Mouse (Mus musculus): ENCODE results near the gene Dbndd2.
A peak's percentile ranks its signal among the peaks of the same experiment; 100 is the strongest.

Dbndd2 gene

DNA sequence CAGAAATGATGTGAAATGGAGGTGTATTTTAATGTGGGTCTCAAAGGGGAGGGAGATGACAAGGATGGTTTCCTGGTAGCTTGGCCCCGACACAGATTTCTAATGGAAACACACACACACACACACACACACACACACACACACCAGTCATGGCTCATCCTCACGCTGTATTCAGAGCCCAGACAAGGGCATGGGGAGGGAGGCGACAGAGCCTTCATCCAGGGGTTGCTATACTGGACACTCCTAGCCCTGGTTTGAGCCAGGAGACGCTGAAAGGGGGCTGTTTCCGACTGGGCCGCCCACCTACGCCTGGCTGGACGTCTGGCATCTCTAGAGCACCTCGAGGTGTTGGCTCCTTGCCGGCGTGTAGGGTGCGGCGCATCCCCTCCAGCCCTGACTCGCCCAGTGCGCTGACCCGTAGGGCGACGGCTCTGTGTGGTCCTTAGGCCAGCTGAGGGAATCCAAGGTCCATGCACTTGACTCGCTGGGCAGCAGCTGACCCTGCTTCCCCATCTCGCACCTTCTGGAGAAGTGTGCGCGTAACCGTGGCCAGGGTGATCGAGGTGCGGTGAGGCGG is at the start of gene Dbndd2:
Gene Dbndd2, plus strand, starts transcription at position 426 of the 577 bp plus-strand sequence.
- DNase-seq (ENCODE audit: inconsistent age in 2 of 2, low spot score in 1 of 2): peak; percentile 34 to 72

DNA sequence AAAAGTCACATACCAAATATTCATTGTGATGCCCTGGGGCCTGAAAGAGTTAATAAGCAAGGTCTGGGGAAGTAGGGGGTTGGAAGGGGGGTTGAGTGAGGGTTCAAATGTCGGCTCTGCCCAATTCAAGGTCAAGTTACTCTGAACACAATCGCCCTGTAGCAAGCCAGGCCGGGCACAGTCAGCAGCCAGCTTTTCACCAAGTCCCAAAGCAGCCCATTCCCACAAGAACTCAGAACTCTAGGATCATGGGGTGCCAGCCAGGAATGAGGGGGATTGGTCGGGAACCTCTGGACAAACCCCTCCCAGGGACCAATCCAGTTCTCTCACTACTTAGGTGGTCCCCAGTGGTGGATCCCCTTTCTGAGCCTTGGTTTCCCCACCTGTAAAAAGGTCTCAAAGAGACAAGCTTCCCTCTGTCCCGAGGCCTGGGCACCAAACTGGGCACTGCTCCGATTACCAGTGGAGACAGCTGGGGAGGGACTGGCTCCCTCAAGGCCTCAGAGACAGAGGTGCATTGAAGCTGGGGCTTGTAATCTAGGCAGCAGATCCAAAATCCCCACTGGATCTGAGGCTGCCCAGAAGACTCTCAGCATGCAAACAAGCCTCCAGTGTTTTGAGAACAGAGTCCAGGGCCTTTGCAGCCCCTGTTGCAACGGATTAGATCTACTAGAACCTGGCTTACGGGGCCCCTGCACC is 49.5 kb upstream of the Dbndd2 start:
- DNase-seq (ENCODE audit: inconsistent age in 2 of 2, low spot score in 1 of 2): peak in 1 of 2 experiments; percentile 75

DNA sequence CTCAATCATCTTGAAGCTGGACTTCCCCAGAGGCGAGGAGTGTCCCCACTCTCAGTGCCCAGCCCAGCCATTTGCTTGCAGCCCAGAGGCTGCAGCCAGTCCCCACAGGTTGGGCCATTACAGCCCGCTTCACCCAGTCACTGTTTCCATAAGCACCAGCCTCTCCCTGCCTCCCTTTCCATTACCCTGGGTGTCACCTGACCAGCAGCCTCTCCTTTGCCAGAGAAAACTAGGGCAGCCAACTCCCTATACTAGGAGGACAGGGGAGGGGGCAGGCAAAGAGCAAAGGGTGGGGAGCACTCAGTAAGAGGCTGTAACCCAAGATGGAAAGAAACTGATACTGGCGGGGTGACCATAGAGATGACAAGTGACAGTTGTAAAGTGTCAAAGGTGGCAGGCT is 48.9 kb upstream of the Dbndd2 start:
- peak in 1 of 2 experiments; percentile 72 for DNase-seq (ENCODE audit: inconsistent age in 2 of 2, low spot score in 1 of 2)

DNA sequence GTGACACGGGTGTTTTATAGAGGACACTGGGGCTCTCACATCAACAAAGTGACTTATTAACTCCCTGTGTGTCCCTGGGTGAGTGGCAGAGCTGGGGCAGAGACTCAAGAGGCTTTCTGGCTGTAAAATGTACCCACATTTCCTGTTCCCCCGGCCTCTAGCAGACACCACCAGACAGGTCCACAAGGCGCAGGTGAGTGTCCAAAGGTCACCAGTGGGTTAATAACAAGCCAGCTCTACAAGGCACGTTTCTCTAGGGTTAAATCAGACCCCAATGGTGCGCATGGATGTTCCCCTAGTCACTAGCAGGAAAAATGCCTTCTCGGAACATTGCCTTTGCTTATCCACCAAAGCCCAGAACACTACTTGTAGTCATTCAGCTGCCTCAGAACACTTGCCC is 48.2 kb upstream of the Dbndd2 start:
- peak in 1 of 2 experiments; percentile 30 for DNase-seq (ENCODE audit: inconsistent age in 2 of 2, low spot score in 1 of 2)

DNA sequence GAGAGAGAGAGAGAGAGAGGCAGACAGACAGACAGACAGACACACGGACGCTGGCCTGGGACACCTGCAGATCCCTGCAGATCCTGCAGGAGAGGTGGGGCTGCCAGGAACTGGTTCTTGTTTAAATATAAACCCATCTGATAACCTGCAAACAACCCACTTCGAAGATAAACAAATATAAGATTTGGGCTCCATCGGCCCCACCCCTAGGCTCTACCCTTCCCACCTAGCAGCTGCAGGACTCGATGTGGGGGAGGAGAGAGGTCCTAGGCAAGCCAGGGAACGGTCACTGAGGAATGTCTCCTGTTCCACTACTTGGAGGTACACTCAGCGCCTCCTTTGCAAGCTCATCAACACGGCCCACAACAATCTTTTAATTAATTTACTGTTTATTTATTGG is 47.6 kb upstream of the Dbndd2 start:
- DNase-seq (ENCODE audit: inconsistent age in 2 of 2, low spot score in 1 of 2): no peak

DNA sequence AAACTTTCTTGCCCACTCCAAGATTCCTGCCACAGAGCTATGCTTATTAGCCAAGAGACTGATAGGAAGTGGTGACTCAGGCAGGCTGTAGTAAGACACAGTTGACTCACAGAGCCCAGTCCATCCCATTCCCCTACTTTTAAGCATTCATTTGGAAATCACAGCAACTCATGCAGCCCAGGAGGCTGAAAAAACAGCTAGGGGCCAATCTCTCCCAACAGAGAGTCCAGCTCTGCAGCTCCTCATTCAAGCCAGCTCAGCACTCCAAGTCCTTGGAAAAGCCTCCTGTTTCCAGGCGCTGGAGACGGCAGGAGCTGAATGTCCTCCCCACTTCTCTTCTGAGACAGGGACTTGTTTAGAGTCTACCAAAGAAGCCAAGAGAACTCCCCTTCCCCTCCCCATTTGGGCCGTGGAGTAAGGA is 46.9 kb upstream of the Dbndd2 start:
- DNase-seq (ENCODE audit: inconsistent age in 2 of 2, low spot score in 1 of 2): peak; percentile 52 to 79

DNA sequence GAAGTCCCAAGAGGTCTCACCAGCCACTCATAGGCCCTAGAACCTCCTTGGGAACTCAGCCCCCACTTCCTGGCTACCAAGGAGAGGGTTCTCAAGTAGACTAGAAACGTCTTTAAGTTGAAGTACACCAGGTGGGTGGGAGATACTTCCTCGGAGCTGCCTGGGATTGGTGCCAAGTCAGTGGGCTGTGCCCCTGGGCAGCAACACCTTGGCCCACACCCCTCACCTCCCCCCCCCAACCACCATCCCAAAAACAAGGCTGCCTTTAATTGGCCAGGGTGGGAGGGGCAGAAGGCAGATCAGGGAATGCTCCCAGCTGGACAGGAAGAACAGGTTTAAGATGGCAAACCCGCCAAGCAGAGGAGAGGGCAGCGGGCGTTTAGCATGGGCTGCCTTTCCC is 45.6 kb upstream of the Dbndd2 start:
- no peak for DNase-seq (ENCODE audit: inconsistent age in 2 of 2, low spot score in 1 of 2)

DNA sequence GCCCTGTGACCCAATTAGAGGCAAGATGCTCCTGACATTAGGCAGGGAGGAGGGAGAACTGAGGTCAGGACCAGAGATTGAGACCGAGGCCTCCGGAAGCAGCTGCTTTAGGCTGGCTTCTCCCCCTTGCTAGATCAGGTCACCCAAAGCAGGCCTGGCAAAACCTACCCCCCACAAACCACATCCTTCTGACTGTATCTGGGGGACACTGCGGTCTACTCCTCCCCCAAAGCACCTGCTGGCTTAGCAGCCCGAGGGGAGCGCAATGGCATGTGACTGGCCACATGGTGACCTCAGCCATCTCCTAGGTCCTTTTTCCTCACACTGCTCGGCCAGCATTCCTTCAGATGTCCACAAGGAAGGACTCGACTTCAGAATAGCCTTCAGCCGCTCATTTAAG is 44.8 kb upstream of the Dbndd2 start:
- no peak for DNase-seq (ENCODE audit: inconsistent age in 2 of 2, low spot score in 1 of 2)

DNA sequence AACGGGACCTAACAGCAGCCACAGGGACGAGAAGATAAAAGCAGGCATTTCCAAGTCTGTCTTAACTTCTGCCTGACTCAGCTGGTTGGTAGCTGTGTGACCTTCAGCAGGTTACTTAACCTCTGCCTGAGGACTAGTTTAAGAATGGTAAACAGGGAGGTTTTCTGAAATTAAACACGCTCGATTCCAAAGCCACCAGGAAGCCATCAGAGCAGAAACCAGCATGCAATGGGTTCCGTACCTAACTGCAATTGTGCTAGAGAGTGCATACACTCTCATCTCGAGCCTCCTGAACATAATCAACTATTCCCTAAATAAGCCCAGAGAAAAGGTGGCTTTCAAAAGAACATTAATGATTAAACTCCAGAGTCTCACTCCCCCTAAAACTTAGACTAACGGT is 44.2 kb upstream of the Dbndd2 start:
- DNase-seq (ENCODE audit: inconsistent age in 2 of 2, low spot score in 1 of 2): peak in 1 of 2 experiments; percentile 60

DNA sequence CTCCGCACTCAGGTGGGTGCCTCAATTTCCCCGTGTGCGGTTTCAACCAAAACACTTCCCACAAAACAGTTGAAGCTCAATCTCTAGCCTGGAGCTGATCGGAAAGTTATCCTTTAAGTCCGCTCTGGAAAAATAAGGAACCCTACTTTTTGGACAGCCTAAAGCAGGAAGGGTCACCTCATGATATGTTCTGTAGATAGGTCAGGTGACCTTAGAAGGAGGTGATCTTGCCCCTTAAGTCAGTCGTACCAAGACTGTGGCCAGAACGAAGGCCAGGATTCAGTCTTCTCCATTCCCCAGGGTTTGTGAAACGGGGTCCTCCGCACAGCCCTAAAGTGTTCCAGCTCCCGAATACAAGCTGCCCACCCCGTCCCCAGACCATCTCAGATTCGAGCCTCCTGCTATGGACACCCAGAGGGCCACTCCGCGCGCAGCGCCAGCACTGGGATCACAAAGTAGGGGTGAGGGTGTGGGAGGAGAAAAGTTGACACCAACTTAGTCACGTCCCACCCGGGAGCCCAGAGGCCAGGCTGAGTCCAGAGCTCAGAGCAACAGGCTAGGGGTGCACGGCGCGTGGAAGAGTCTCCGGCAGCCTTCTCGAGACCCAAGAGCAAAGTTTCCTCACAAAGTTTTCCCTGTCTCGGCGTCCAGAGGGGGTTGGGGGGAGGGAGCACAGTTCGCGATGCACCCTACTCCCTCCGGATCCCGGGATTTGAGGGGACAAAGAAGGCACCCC is 43.4 kb upstream of the Dbndd2 start:
- DNase-seq (ENCODE audit: inconsistent age in 2 of 2, low spot score in 1 of 2): peak; percentile 69 to 90

DNA sequence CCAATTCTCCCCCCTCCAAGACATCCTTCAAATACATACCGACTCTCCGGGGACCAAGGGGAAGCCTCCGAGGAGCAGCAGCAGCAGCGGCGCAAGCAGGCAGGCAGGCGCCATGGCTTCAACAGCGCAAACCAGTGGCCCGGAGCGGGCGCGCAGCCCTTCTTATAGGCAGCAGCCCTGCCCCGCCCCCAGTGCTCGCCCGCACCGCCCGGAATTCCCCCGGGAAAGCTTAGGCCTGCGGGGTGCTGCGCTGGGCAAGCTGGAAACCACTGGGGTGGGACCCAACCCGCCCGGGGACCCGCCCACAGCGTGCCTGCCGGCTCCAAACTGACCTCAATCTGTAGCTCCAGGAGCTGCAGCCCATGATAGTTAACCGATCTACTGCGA is 42.9 kb upstream of the Dbndd2 start:
- DNase-seq (ENCODE audit: inconsistent age in 2 of 2, low spot score in 1 of 2): peak; percentile 92 to 97

DNA sequence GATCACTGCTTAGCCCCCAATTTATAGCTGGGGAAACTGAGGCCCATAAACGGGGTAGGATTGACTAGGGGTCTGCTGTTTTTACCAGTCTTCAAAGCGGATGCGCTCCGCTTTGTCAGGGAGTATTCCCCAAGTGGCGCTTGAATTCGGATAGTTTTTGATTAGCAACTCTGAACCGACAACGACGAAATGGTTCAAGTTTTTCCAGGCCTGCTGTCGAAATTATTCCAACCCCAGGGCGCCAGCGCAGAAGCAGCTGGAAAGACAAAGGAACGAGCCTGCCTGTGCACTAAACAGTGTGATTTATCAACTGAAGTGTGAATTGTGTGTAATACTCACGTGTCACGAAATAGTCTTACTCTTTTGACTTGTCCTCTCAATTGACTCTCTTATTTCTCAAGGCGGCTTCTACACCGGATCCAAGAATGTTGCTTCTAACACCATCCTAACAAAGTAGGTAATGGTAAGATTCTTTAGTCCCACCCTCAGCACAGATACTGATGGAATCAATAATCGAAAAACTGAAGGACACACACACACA is 42.4 kb upstream of the Dbndd2 start, which contains the start of gene Sdc4:
Gene Sdc4, minus strand, starts transcription at position 428 of the 541 bp plus-strand sequence.
- no peak for DNase-seq (ENCODE audit: inconsistent age in 2 of 2, low spot score in 1 of 2)

DNA sequence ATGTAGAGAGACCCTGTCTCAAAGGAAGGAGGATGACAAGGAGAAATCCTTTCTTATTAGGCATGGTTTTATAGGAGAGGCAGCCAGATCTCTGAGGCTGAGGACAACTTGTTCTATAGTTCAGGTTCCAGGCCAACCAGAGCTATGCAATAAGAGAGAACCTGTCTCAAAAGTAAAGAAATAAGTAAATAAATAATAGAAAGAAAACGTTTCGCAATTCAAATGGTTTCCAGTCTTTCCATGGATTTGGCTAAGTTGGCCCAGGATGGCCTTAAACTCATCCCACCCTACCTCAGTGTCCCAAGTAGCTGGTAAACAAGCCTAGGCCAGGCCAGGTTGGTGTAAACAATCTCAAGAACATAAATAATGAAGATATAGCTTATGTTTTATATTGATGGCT is 41.2 kb upstream of the Dbndd2 start:
- no peak for DNase-seq (ENCODE audit: inconsistent age in 2 of 2, low spot score in 1 of 2)

DNA sequence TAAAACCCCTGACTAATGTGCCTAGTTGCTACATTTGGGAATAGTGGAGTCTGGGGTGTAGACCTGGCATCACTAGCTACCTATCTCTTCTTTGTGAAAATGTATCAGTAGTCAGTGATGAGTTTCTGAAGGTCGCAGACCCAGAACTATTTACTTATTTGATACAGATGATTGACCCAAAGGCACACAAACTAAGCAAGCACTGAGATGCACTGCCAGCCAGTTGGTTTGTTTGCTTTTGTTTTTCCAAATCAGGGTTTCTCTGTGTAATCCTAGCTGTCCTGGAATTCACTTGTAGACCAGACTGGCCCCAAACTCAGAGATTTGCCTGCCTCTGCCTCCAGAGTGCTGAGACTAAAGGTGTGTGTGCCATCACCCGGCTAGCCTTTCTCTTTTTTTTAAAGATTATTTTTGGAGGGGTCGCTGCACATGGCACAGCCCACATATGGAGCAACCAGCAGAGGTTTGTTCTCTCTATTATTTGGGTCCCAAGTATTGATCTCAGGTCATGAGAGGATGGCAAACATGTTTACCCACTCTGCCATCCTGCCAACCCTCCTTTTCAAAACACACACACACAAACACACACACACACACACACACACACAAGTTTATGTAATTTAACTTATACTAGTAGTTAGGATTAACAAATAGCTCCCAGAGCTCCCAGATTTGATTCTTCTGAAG is 40.4 kb upstream of the Dbndd2 start:
- DNase-seq (ENCODE audit: inconsistent age in 2 of 2, low spot score in 1 of 2): no peak

DNA sequence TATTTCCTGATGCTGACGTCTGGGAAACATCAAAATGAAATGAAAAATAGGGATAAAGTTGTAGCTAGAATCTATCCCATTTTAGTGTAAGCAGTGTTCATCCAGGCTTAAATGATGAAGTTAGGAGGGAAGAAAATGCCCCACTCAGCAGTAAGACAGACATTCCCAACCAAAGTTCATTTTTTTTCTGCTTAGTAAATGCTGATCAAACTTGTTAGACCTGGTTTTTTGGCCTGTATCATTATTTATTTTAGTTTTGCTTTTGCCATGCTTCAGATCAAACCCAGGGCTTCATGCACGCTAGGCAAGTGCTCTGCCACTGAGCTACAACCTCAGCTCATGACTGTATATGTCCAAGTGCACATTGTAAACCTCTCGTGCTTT is 39.8 kb upstream of the Dbndd2 start:
- no peak for DNase-seq (ENCODE audit: inconsistent age in 2 of 2, low spot score in 1 of 2)

DNA sequence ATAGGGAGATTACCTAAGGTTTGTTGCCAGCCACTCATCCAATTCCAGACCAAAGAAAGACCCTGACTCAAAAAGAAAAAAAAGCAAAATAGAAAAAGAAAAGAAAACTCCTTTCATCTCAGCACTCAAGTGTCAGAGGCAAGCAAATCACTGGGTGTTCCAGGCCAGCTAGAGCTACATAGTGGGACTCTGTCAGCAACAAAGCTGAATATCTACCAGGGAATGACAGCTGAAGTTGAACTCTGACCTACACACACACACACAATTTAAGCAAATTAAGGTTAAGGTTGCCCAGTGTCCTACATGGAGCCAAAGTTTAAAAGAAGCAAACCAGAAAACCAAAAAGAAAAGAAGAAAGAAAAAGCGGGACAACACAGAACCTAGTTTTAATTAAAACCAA is 37.8 kb upstream of the Dbndd2 start:
- no peak for DNase-seq (ENCODE audit: inconsistent age in 2 of 2, low spot score in 1 of 2)

DNA sequence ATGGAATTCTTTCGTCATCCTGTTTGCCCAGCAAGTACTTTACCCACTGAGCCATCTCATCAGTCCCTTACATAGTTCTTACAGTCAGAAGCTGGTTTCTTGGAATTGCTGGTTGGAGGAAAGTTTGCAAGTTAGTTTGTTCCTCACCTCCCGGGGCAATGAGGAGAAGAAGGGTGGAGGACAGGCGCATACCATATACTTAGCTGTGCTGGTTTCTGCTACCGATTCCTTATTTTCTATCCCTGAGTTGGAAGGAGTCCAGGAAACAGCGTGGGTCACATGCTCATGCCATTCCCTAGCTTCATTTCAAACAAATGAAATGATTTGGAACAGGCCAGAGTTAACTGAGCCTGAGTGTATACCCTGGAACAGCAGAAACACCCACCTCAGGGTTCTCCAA is 37.0 kb upstream of the Dbndd2 start:
- no peak for DNase-seq (ENCODE audit: inconsistent age in 2 of 2, low spot score in 1 of 2)

DNA sequence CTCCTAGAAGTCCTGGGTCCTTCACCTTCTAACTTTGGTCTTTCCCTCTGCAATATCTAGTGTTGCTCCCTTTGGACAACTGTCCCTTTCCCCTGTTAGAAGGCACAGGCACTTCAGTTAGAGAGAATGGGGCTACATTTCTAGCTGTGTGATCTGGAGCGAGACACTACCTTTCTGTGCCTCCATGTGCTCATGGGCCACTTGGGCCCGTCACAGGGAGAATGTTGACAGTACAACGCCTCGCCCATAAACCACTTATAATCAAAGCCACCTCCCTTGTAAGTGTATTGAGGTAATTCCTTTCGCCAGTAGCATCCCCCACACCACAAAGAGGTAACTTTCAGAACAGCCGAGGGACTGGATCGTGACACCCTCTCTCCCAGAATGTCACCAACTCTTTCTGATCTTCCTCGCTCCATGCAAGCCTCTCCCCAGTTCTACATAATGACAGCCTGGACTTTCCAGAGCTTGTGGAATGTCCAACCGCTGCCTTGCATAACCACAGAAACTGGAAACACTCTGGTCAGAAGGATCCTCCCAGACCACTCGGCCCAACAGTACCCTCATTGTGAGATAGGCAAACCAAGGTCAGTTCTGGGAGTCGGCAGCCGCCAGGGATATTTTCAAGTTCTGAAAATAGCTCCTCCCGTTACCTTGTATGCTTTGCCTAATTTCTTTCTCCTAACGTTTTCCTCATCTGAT is 36.4 kb upstream of the Dbndd2 start:
- peak in 1 of 2 experiments; percentile 28 for DNase-seq (ENCODE audit: inconsistent age in 2 of 2, low spot score in 1 of 2)

DNA sequence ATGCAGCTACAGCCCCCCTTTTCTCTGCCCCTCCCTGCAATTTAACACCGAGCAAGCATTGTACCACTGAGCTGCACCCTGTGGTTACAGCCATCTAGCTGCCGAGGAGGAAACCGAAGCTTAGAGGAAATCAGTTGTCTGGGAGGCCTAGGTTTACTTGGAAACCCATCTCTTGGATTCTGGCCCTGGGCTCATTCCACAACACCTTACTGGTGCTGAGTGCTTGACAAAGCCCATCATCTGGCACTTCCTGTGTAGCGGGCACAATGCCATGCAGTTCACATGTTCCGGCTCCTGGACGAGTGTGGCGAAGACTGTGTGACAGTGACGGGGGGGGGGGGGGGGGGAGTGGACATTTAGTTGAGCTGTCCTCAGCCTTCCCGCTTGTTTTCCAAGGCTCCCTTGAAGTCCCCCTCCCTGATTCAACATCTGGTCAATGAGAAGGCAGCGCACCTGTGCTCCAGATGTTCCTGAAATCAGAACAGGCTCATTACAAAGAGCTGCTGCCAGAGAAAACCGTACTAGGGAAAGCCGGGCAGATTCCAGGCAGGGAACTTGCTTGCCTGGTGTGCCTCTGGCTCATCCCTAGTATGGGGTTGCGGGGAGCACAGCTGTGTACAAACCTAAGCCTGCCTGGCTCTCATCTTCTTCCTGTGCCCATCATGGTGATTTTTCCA is 33.8 kb upstream of the Dbndd2 start:
- DNase-seq (ENCODE audit: inconsistent age in 2 of 2, low spot score in 1 of 2): peak in 1 of 2 experiments; percentile 5

All from adrenal gland, adult (tissue).